Mouse (Mus musculus) kidney, embryonic 14.5 days (tissue): ENCODE measurements at regions not wholly inside any gene's neighbourhood (a gene's known extent, or its start where the extent isn't known, plus 50 kb on each side); places are given as distances from the start of the nearest gene placed in this dataset.

Experiments used
- ATAC-seq: fragments of 200-750 bp; cut with Nextera tagmentation; 2 replicates; pipeline ENCODE4 v1.8.0; 2017; ENCODE audit warnings: moderate number of reproducible peaks, mild to moderate bottlenecking, moderate TSS enrichment, moderate library complexity; ENCODE audit not compliant: low FRiP score, low TSS enrichment
- H3K27ac ChIP-seq: fragments of 300-500 bp; sonication (generic); 2 replicates; pipeline ENCODE4 v1.5.1; 2014; ENCODE audit warnings: low read depth, mild to moderate bottlenecking, low read length, moderate library complexity, mixed read lengths
- H3K27me3 ChIP-seq: fragments of 300-500 bp; sonication (generic); 2 replicates; pipeline ENCODE4 v1.6.1; 2014; ENCODE audit warnings: mild to moderate bottlenecking, low read length; ENCODE audit not compliant: control insufficient read depth, insufficient read depth
- H3K36me3 ChIP-seq: fragments of 300-500 bp; sonication (generic); 2 replicates; pipeline ENCODE4 v1.6.1; 2014; ENCODE audit warnings: low read length, mixed read lengths; ENCODE audit not compliant: control insufficient read depth, insufficient read depth
- H3K4me1 ChIP-seq: fragments of 300-500 bp; sonication (generic); 2 replicates; pipeline ENCODE4 v1.6.1; 2014; ENCODE audit warnings: low read length, mixed read lengths; ENCODE audit not compliant: control insufficient read depth, insufficient read depth
- H3K4me2 ChIP-seq: fragments of 300-500 bp; sonication (generic); replicated peaks from 2 replicates; pipeline ENCODE4 v1.6.1; 2014; ENCODE audit warnings: low read depth, mild to moderate bottlenecking, low read length
- H3K4me3 ChIP-seq: fragments of 300-500 bp; sonication (generic); 2 replicates; pipeline ENCODE4 v1.5.1; 2014; ENCODE audit warnings: mild to moderate bottlenecking, low read length
- H3K9ac ChIP-seq: fragments of 300-500 bp; sonication (generic); 2 replicates; pipeline ENCODE4 v1.6.1; 2014; ENCODE audit warnings: low read depth, mild to moderate bottlenecking, low read length, moderate library complexity
- H3K9me3 ChIP-seq: fragments of 300-500 bp; sonication (generic); 2 replicates; pipeline ENCODE4 v1.6.1; 2016; ENCODE audit warnings: low read length; ENCODE audit not compliant: control insufficient read depth
- WGBS: fragments of 180-500 bp; shearing (Covaris S2); extraction: QIAGEN DNeasy Blood & Tissue Kit; methylation state at CpG from one replicate; pipeline ENCODE4 v1.1.7; 2014; 5-methylcytosine and 5-hydroxymethylcytosine counted together

GRCm38 (mm10) chr14:72110689-72111088, 380.9 kb downstream of the Gm9195 start:
- Histone ChIP-seq H3K36me3 (no peaks in the 10 kb centered on the region), H3K27me3 (no peaks in the 10 kb centered on the region), H3K9ac (no peak overlapping the region), H3K4me3 (no peak overlapping the region), H3K4me2 (no peak overlapping the region), H3K27ac (no peak overlapping the region), H3K9me3 (no peaks in the 10 kb centered on the region), H3K4me1 (no peaks in the 10 kb centered on the region)
- 53% methylated on average over 2 of the region's 2 CpGs for WGBS
- ATAC-seq: no peak

- H3K9ac ChIP-seq: no peak overlapping the region
- no peaks in the 10 kb centered on the region for H3K36me3 ChIP-seq
- H3K4me1 ChIP-seq: no peaks in the 10 kb centered on the region
- H3K27ac ChIP-seq: no peak overlapping the region
- 85% methylated on average over 2 of the region's 2 CpGs for WGBS
- no peaks in the 10 kb centered on the region for H3K27me3 ChIP-seq
- ATAC-seq: no peak
- no peak overlapping the region for H3K4me2 ChIP-seq
- H3K4me3 ChIP-seq: no peak overlapping the region
- H3K9me3 ChIP-seq: no peaks in the 10 kb centered on the region
Measured at GRCm38 (mm10) chr14:72091579-72091978, 400.1 kb downstream of the Gm9195 start.

GRCm38 (mm10) chr14:72081473-72081872, 410.2 kb downstream of the Gm9195 start:
- no peaks in the 10 kb centered on the region for H3K27me3 ChIP-seq
- H3K4me3 ChIP-seq: no peak overlapping the region
- no peaks in the 10 kb centered on the region for H3K4me1 ChIP-seq
- H3K9me3 ChIP-seq: no peaks in the 10 kb centered on the region
- no peak for ATAC-seq
- no peaks in the 10 kb centered on the region for H3K36me3 ChIP-seq
- no peak overlapping the region for H3K4me2 ChIP-seq
- H3K27ac ChIP-seq: no peak overlapping the region
- WGBS: 44% methylated on average over 3 of the region's 3 CpGs
- H3K9ac ChIP-seq: no peak overlapping the region

- no peaks in the 10 kb centered on the region for H3K4me1 ChIP-seq
- no peaks in the 10 kb centered on the region for H3K9me3 ChIP-seq
- ATAC-seq: no peak
- no peaks in the 10 kb centered on the region for H3K36me3 ChIP-seq
- no peaks in the 10 kb centered on the region for H3K27me3 ChIP-seq
- H3K4me2 ChIP-seq: no peak overlapping the region
- 77% methylated on average over 12 of the region's 12 CpGs for WGBS
- no peak overlapping the region for H3K9ac ChIP-seq
- no peak overlapping the region for H3K4me3 ChIP-seq
- H3K27ac ChIP-seq: no peak overlapping the region
Measured at GRCm38 (mm10) chr14:72064111-72064812, 427.4 kb downstream of the Gm9195 start.

GRCm38 (mm10) chr14:72042881-72043236, 448.8 kb downstream of the Gm9195 start:
- Histone ChIP-seq H3K4me2 (no peak overlapping the region), H3K27ac (no peak overlapping the region), H3K4me3 (no peak overlapping the region), H3K9me3 (no peaks in the 10 kb centered on the region), H3K9ac (no peak overlapping the region), H3K36me3 (no peaks in the 10 kb centered on the region), H3K27me3 (no peaks in the 10 kb centered on the region), H3K4me1 (no peaks in the 10 kb centered on the region)
- WGBS: 46% methylated on average over 2 of the region's 2 CpGs
- no peak for ATAC-seq

- ATAC-seq: no peak
- Histone ChIP-seq H3K4me3 (no peak overlapping the region), H3K27me3 (no peaks in the 10 kb centered on the region), H3K9ac (no peak overlapping the region), H3K4me1 (no peaks in the 10 kb centered on the region), H3K9me3 (no peaks in the 10 kb centered on the region), H3K27ac (no peak overlapping the region), H3K36me3 (no peaks in the 10 kb centered on the region), H3K4me2 (no peak overlapping the region)
- WGBS: 23% methylated on average over 3 of the region's 3 CpGs
Measured at GRCm38 (mm10) chr14:72042112-72042880, 449.3 kb downstream of the Gm9195 start.

- Histone ChIP-seq H3K4me2 (no peak overlapping the region), H3K27ac (no peak overlapping the region), H3K36me3 (no peaks in the 10 kb centered on the region), H3K9me3 (no peaks in the 10 kb centered on the region), H3K4me3 (no peak overlapping the region), H3K4me1 (no peaks in the 10 kb centered on the region), H3K27me3 (no peaks in the 10 kb centered on the region), H3K9ac (no peak overlapping the region)
- no peak for ATAC-seq
- WGBS: 48% methylated on average over 3 of the region's 3 CpGs
Measured at GRCm38 (mm10) chr14:72030396-72030795, 461.2 kb downstream of the Gm9195 start.

GRCm38 (mm10) chr14:72027362-72028020, 464.1 kb downstream of the Gm9195 start:
- 0 out of 2 replicates have a peak, but pooled peaks have one; percentile 46 for ATAC-seq

GRCm38 (mm10) chr14:72004371-72004770, 487.3 kb downstream of the Gm9195 start:
- Histone ChIP-seq H3K27ac (no peak overlapping the region), H3K27me3 (no peaks in the 10 kb centered on the region), H3K9me3 (no peaks in the 10 kb centered on the region), H3K36me3 (no peaks in the 10 kb centered on the region), H3K9ac (no peak overlapping the region), H3K4me1 (no peaks in the 10 kb centered on the region), H3K4me3 (no peak overlapping the region), H3K4me2 (no peak overlapping the region)
- ATAC-seq: no peak
- 71% methylated on average over 2 of the region's 2 CpGs for WGBS

More at GRCm38 (mm10) chr14:72027362-72028020, 464.1 kb downstream of the Gm9195 start:
- no peaks in the 10 kb centered on the region for H3K9me3 ChIP-seq
- H3K27me3 ChIP-seq: no peaks in the 10 kb centered on the region
- no peaks in the 10 kb centered on the region for H3K4me1 ChIP-seq
- 75% methylated on average over 8 of the region's 8 CpGs for WGBS
- no peak overlapping the region for H3K27ac ChIP-seq
- H3K9ac ChIP-seq: no peak overlapping the region
- no peak overlapping the region for H3K4me3 ChIP-seq
- no peak overlapping the region for H3K4me2 ChIP-seq
- H3K36me3 ChIP-seq: no peaks in the 10 kb centered on the region
